Mouse (Mus musculus) T-helper 17 cell (primary cell): ENCODE measurements at regions not wholly inside any gene's neighbourhood (a gene's known extent, or its start where the extent isn't known, plus 50 kb on each side); places are given as distances from the start of the nearest gene placed in this dataset.

Experiments used
- in situ Hi-C, 2 experiments: fragments of 300-600 bp; cut with MboI, MseI; formaldehyde crosslinking; loops; 1 replicate in 1 of 2; 2 replicates in 1 of 2; pipeline ENCODE4 v1.15.1; 2025; ENCODE audit warnings: high pct_unique_total_duplicates in 2 of 2

- in situ Hi-C loops = no loop called here
These were observed 238.7 kb downstream of the Mef2c start for GRCm38 (mm10) chr13:83742546-83742945.

GRCm38 (mm10) chr13:83743381-83743780, 239.5 kb downstream of the Mef2c start:
- in situ Hi-C loops = no loop called here

- in situ Hi-C loops = no loop called here
These were observed 240.4 kb downstream of the Mef2c start for GRCm38 (mm10) chr13:83744110-83744752.

GRCm38 (mm10) chr13:83744981-83745555, 241.2 kb downstream of the Mef2c start:
- in situ Hi-C loops = no loop called here

- in situ Hi-C loops = no loop called here
These were observed 242.1 kb downstream of the Mef2c start for GRCm38 (mm10) chr13:83745961-83746360.

GRCm38 (mm10) chr13:83747671-83748070, 243.8 kb downstream of the Mef2c start:
- in situ Hi-C loops = no loop called here

GRCm38 (mm10) chr13:83749376-83750150, 245.7 kb downstream of the Mef2c start:
- in situ Hi-C loops = no loop called here

- in situ Hi-C loops = no loop called here
These were observed 246.6 kb downstream of the Mef2c start for GRCm38 (mm10) chr13:83750437-83750836.

- in situ Hi-C loops = loop anchor here in 1 of 2 experiments (5.0 kb wide), 1 partner anchor 87 kb away; no protein-coding TSS in a partner anchor
These were observed 256.7 kb downstream of the Mef2c start for GRCm38 (mm10) chr13:83760387-83761170.

GRCm38 (mm10) chr13:83762484-83762883, 258.6 kb downstream of the Mef2c start:
- in situ Hi-C loops = loop anchor here in 1 of 2 experiments (5.0 kb wide), 1 partner anchor 85 kb away; no protein-coding TSS in a partner anchor

GRCm38 (mm10) chr13:83763288-83763687, 259.5 kb downstream of the Mef2c start:
- in situ Hi-C loops = loop anchor here in 1 of 2 experiments (5.0 kb wide), 1 partner anchor 84 kb away; no protein-coding TSS in a partner anchor

GRCm38 (mm10) chr13:83785643-83786042, 281.8 kb downstream of the Mef2c start:
- in situ Hi-C loops = no loop called here

- in situ Hi-C loops = no loop called here
These were observed 305.7 kb downstream of the Mef2c start for GRCm38 (mm10) chr13:83809535-83809934.

- in situ Hi-C loops = no loop called here
These were observed 316.5 kb downstream of the Mef2c start for GRCm38 (mm10) chr13:83820291-83820690.

- in situ Hi-C loops = no loop called here
These were observed 316.9 kb downstream of the Mef2c start for GRCm38 (mm10) chr13:83820721-83821120.

- in situ Hi-C loops = no loop called here
These were observed 321.1 kb downstream of the Mef2c start for GRCm38 (mm10) chr13:83824926-83825325.

- in situ Hi-C loops = no loop called here
These were observed 323.1 kb downstream of the Mef2c start for GRCm38 (mm10) chr13:83826841-83827463.

GRCm38 (mm10) chr13:83865932-83866685, 356.0 kb upstream of the Tmem161b start:
- in situ Hi-C loops = no loop called here

GRCm38 (mm10) chr13:83867211-83867610, 354.9 kb upstream of the Tmem161b start:
- in situ Hi-C loops = no loop called here

GRCm38 (mm10) chr13:83867831-83868473, 354.1 kb upstream of the Tmem161b start:
- in situ Hi-C loops = no loop called here
